Mouse (Mus musculus) adrenal gland, postnatal 36 days (tissue): ENCODE data around the gene Vps45. TPM values are rescaled to one million over a fixed set of nuclear protein-coding genes. Genes with fewer than 3 reads are reported as not detected.
"Not testable (repeated sequence)": the region's sequence is repeated elsewhere in the genome, so short reads cannot be mapped to it uniquely, and the experiment has no call there.

ENCODE experiments used
- DNase-seq, 2 experiments: peaks; one replicate each; pipeline ENCODE4 v3.0.0; 2021; ENCODE audit warnings: mixed read lengths in 1 of 2
- total RNA-seq, 2 experiments: library from RNA; stranded (reverse); gene quantifications; 2 replicates each; pipeline ENCODE4 v1.2.3; 2021

Vps45 gene
- total RNA-seq, 2 experiments from 2014 or later = 30.6 to 34.7 TPM

DNA sequence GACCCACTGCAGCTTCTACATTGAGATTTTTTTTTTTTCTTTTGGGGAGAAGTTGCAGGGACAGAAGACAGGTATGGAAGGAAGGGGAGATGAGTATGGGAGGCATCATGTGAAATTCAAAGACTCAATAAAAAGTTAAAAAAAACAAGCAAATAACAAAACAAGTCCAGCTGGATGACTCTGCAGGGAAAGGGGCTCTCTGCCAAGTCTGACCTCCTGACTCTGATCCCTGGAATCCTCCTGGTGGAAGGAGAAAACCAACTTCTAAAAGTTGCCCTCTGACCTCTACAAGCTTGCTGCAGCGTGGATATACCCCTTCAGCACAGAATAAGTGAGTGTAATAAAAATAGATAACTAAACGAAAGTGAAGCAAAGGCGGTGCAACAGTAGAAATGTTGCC lies 20.4 kb upstream of the Vps45 start:
- peak; percentile 10 to 37 for DNase-seq

- no peak for DNase-seq
Measured at GRCm38 (mm10) chr3:96078066-96078465, 19.8 kb upstream of the Vps45 start.

- DNase-seq = no peak
Measured at GRCm38 (mm10) chr3:96072921-96073486, 14.7 kb upstream of the Vps45 start.

- no peak for DNase-seq
Measured at GRCm38 (mm10) chr3:96070241-96070640, 12.0 kb upstream of the Vps45 start.

DNA sequence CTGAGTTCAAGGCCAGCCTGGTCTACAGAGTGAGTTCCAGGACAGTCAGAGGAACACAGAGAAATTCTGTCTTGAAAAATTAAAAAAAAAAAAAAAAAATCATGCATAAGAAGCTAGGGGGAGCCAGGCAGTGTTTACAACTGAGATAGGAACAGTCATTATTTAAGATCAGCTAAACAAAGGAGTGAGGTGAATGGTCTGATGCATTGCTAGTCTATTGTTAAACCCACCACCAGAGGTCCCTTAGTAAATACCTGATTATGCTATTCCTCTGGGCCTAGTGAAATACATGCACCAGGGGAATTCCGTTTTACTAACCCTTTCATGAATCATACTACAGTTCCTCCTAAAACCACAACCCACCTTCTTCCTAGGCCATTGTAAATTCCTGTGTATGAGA lies 11.3 kb upstream of the Vps45 start:
- no peak for DNase-seq

- no peak for DNase-seq
Measured at GRCm38 (mm10) chr3:96069046-96069445, 10.8 kb upstream of the Vps45 start.

- no peak for DNase-seq
Measured at GRCm38 (mm10) chr3:96066741-96067140, 8.5 kb upstream of the Vps45 start.

DNA sequence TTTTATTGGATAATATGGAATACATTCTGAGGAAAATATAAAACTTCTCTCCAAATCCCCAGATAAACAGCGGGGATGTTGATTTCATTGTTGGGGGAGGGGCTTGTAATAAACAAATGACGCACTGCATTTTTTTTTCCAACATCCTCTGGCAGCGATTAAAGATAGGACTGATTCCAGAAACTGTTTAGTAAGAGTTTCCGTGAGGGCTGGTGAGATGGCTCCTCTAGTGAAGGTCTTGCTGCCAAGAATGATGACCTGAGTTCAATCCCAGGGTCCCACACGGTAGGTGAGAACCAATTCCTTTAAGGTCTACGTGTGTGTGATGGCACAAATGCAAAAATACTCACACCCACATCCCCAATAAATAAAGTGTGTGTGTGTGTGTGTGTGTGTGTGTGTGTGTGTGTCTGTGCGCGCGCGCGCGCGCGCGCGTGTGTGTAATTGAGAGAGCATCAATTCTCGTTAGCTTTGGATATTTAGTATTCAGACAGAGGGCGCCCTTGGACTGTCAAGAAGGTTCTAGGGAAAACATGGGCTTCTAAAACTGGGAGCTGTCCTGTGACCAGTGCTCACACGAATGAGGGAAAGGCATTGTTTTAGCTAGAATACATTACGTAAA lies 7.6 kb upstream of the Vps45 start:
- peak; percentile 45 to 57 for DNase-seq

DNA sequence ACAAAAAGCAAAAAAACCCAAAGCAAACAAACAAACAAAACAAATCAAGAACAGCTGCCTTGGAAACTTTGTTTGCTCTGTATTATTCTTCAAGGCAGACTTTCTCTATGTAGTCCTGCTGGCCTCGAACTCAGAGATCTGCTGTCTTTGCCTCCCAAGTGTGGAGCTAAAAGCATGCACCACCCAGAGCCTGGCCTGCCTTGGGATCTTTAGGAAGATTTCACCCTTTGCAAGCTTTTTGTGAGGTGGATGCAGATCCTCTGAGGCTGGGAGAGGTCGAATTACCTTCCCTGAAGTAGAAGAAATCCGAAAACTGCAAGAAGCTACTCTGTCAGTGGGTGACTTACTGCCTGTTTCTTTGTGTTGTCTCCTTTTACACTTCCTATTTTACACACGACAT lies 6.9 kb upstream of the Vps45 start:
- DNase-seq = no peak

DNA sequence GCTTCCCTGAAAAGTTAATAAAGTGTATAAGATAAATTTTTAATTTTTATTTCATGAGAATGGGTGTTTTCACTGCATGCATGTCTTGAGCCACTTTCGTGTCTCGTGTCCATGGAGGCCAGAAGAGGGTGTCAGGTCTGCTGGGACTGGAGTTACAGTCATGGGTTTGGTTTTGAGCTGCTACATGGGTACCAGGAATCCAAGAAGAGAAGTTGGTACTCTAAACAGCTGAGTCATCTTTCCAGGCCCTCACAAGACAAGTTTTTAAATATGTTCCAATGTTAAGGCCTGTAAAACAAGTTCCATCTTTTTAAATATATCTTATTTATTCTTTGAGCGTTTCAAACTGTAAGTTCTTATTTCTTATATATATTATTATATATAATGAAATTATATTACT lies 6.0 kb upstream of the Vps45 start:
- DNase-seq = no peak

DNA sequence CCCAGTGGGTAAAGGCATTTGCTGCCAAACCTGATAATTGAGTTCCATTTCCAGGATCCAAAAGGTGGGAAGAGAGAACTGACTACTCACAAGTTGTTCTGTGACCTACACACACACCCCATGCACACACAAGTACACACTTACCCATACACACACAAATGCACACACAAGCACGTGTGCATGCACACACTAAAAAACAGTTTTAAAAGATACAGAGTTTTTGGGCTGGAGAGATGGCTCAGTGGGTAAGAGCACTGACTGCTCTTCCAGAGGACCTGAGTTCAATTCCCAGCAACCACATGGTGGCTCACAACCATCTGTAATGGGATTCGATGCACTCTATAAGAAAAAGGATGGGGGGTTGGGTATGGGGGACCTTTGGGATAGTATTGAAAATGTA lies 5.0 kb upstream of the Vps45 start:
- no peak for DNase-seq

- no peak for DNase-seq
Measured at GRCm38 (mm10) chr3:96060146-96060545, 1.9 kb upstream of the Vps45 start.

DNA sequence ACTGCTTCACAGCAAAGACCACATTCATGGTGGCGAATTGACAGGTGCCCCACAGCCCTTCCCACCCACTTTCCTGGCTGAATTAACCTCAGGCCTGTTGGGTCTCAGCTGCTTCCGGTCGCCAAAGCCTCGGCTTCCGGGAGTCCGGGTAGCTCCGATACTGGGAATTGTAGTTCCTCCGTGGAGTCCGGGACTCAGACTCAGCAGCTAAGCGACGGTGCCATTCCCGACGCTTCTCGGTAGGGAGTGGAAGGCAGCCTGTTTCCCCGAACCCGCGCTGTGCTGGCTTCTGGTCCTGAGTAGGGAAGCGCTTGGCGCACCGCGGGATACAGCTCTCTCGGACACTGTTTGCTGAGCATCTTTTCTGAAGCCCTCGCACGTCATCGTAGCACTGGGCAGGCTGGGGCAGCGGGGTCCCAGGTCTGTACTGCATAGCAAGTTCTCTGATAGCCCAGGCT lies 490 bp downstream of the Vps45 start:
- peak; percentile 89 to 90 for DNase-seq

GRCm38 (mm10) chr3:96056031-96056430 lies 2.2 kb downstream of the Vps45 start:
- DNase-seq = no peak

DNA sequence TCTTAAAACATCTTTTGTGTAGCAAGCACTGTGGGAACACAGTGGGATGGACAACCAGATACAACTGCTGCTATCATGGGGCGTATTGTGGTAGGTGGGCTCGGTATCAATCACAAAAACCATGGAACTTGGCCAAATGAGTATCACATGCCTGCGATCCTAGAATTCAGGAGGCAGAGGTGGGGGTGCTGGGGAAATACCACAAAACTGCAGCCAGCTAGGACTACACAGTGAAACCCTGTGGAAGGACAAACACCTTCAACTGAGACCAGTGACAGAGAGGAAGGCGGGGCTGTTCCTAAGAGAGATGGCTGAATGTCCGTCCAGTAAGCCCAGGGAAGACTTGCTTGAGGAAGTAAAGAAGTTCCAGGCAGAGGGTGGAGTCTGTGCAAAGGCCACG lies 3.0 kb downstream of the Vps45 start:
- DNase-seq = no peak

- DNase-seq = no peak
Measured at GRCm38 (mm10) chr3:96051839-96052238, 6.4 kb downstream of the Vps45 start.

GRCm38 (mm10) chr3:96051186-96051585 lies 7.1 kb downstream of the Vps45 start:
- no peak for DNase-seq

DNA sequence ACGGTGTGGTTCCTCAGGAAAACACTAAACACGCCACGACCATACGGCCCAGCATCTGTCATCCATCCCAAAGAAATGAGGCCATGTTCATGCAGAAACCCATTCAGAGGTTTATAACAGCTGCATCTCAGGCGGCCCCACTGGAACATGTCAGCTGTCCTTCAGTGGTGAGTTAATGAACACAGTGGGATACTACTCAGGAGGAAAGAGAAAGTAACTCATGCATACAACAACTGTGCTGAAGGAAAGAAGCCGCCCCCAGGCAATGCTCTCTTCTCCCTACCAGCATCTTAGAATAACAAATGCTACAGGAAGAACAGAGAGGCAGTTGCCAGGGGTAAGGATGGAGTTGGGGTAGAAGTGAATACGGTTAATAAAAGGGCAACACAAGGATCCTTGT lies 7.5 kb downstream of the Vps45 start:
- DNase-seq = no peak

- DNase-seq = not testable (repeated sequence)
Measured at GRCm38 (mm10) chr3:96044559-96044958, 13.7 kb downstream of the Vps45 start.

- no peak for DNase-seq
Measured at GRCm38 (mm10) chr3:96043104-96043503, 15.2 kb downstream of the Vps45 start.

DNA sequence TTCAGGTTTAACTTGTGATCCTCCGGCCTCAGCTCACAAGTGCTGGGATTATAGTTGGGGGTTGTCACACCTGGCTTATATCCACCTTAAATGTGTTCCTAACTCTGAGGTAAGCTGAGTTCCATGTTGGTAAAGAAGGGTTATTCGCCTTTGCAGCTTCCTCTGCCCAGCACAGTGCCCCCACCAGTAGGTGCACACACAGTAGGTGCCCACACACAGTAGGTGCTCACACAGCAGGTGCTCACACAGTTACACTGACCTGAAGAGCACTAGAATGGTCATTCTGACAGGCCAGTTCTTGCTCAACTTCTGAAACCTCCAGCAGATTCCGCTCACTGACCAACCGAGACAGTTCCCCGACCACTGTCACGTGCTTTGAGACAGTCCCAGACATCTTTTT lies 17.2 kb downstream of the Vps45 start:
- no peak for DNase-seq

GRCm38 (mm10) chr3:96040663-96041006 lies 17.6 kb downstream of the Vps45 start:
- DNase-seq = no peak

DNA sequence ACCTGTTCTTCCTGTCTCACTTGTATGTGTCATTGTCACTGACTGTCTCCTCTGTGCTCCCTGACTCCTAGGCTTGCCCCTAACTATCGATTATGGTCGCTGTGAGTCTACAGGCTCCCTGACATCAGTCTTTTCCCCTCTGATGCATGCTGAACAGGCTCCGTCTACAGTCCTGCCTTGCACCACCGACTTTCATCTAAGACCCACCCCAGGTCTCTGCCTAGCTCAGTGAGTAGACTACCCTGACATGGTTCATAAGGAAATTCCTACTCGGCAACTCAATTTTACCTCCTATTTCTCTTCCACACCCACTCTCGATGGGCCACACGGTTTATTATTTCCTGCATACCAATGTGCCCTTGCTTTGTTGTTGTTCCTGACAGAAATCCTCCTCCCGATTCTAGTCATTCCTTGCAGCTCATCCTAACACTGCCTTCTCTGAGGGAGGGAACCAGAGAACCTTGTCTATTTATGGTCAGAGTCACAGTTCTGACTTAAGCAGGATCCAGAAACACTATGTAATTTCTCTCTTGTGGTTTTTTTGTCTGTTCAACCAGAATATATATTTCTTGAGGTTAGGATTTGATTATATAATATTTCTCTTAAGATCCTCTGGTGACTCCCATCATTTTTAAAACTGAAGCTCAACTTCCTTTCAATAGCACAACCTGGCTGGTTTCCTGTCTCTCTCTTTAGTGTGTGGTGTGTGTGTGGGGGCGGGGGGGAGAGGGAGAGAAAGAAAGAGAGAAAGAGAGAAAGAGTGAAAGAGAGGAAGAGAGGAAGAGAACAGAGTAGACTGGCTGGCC lies 18.2 kb downstream of the Vps45 start:
- no peak for DNase-seq

GRCm38 (mm10) chr3:96038851-96039250 lies 19.4 kb downstream of the Vps45 start:
- DNase-seq = no peak
